Mouse (Mus musculus) adrenal gland, postnatal 0 days (tissue): ENCODE data around the gene Cxcl12. TPM values are rescaled to one million over a fixed set of nuclear protein-coding genes. Genes with fewer than 3 reads are reported as not detected.

ENCODE experiments used
- polyA plus RNA-seq: library from polyadenylated mRNA; unstranded; fragments of >200 nt; fragmentation: Nextera tagmentation; extraction: Ambion mirVana; gene quantifications from 2 replicates; pipeline ENCODE4 v1.2.1, GENCODE M21; 2015

The Cxcl12 gene
- polyA plus RNA-seq, result 95.4 and 140 TPM in 2 replicates

DNA sequence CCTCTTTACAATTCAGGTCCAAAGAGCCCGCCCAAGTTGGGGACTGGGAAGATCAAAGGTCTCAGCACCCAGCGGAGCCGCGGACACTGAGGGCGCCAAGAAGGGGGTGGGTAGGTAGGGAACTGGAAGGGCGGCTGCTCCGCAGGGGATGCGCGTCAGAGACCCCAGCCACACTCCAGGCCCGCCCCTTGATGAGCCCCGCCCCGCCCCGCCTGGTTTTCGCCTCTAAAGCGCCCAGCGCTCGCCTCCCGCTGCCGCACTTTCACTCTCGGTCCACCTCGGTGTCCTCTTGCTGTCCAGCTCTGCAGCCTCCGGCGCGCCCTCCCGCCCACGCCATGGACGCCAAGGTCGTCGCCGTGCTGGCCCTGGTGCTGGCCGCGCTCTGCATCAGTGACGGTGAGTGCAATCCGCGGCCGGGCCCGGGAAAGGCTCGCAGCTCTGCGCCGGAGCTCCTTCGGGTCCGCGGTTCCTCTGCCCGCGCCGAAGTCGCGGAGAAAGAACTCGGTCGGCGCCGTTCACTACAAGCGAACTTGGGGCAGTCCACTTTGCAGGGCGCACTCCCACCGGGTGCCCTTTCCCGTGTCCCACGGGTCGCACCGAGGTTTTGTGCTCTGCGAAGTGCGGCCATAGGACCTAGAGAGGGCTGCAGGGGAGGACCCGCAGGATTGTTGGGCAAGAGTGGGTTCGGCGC lies at the start of gene Cxcl12:
Cxcl12 (plus strand) TSS at position 215 of the 691 bp plus-strand sequence.

